Mouse (Mus musculus) urinary bladder, adult 18-20 months (tissue): Measurements from ENCODE around the gene Olfr237-ps1.
"Not testable (repeated sequence)": the region's sequence is repeated elsewhere in the genome, so short reads cannot be mapped to it uniquely, and the experiment has no call there.

Experiments used
- DNase-seq, 2 experiments: peaks; one replicate each; pipeline ENCODE4 v3.0.0; 2022; ENCODE audit warnings: low spot score in 2 of 2, mixed read lengths in 2 of 2

Gene Olfr237-ps1

DNA sequence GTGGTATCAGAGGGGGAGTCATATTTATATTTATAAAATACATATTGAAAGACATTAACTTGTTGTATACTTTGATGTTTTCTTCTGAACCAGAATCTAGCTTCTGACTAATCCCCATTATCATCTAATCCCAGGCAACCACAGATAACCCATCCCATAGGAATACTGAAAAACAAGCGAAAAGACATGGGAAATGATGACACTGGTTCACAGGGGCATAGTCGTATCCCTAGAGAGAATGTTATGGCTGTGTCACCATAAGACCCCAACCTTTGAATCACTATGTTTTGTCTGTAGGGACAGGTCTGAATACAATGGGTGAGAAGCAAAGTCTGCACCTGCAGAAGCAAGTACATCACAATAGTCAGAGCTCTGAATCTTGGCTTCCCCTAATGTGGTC lies at the start of gene Olfr237-ps1:
Gene Olfr237-ps1 (plus strand): TSS at position 301 of the 400 bp plus-strand sequence.
- DNase-seq = not testable (repeated sequence)

DNA sequence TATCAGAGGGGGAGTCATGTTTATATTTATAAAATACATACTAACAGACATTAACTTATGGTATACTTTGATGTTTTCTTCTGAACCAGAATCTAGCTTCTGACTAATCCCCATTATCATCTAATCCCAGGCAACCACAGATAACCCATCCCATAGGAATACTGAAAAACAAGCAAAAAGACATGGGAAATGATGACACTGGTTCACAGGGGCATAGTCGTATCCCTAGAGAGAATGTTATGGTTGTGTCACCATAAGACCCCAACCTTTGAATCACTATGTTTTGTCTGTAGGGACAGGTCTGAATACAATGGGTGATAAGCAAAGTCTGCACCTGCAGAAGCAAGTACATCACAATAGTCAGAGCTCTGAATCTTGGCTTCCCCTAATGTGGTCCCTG lies 40.3 kb upstream of the Olfr237-ps1 start, which contains the start of gene Olfr441:
Gene Olfr441 (plus strand): TSS at position 301 of the 400 bp plus-strand sequence.
- not testable (repeated sequence) for DNase-seq

DNA sequence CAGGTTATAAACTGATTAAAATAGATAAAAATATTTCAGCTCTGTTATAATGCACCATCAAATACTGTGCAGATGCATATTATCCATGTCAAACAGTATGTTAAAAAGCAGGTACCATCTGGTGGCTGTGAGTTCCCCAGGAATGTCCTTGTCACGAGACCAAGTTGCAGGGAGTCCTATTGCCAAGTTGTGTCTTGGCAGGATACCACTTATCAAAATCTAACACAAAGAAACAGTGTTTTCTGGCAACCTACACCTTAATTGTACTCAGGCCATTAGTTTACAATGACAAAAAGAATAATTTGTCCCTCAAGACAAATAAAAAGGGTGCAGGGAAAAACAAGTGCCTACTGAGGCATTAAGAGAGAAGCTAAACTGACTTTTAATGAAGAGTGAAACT lies 13.1 kb downstream of the Olfr237-ps1 start:
- DNase-seq = no peak

DNA sequence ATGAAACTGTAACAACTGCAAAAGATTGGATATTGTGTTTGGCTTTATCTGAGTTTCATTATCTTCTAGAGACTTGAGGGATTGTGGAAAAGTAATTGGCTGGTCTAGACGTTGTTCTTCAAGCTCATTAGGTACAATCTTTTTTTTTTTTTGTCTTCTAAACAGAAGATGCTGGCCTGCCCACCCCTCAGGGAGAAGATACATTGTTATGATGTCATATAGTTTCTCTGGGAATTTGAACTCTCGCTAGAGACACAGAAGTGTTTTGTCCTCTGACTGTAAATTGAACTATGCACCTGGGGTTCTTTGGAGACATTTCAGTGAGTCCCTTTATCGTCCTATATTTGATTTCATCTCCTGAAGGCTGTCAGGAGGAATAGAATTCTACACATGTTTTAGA lies 16.6 kb downstream of the Olfr237-ps1 start, which contains the start of gene Olfr437:
Gene Olfr437 (plus strand): TSS at position 301 of the 400 bp plus-strand sequence.
- DNase-seq = no peak

DNA sequence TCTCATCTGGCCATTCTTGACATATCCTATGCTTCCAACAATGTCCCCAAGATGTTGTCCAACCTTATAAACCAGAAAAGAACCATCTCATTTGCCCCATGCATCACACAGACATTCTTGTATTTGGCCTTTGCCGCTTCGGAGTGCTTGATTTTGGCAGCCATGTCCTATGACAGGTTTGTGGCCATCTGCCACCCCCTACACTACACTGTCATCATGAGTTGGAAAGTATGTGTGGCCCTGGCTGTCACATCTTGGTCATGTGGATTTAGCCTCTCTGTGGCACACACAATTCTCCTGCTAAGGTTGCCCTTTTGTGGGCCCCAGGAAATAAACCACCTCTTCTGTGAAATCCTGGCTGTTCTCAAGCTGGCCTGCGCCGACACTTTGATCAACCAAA lies 20.9 kb downstream of the Olfr237-ps1 start:
- DNase-seq = no peak

DNA sequence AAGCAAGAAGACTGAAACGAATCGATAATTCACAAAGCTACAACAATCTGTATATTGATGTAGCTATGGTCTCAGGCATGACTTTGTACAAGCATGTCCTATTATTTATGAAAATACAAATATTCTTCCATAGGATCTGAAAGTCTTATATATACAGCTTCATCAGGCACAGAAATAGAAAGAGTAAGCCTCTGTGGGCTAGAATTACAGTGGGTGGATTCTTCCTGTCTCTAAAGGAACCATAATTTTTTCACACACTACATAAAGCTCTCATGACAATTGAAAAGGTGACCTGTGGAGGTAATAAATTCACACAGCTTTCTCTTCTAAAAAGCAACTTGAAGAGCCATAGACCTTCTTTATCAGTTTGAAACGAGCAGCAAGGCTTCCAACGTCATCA lies 25.5 kb downstream of the Olfr237-ps1 start, which contains the start of gene Olfr13:
Gene Olfr13 (plus strand): TSS at position 301 of the 400 bp plus-strand sequence.
- DNase-seq = no peak

DNA sequence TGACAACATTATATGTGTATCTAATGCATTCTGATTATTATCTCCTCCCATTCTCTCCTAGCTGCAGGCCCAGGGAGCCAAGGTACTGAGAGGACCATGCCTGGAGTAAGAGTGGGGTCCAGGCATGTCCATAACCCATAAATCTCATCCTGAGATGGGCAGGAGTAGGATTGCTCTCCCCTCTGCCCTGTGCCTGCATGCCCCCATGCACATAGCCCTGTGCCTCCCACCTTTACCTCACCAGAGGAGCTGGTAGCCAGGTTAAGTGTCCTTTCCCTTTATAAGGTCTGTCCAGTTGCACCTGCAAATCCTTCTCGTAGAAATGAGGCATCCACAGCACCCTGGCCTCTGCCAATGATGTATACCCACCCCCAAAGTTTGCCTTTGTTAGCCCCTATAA lies 31.8 kb downstream of the Olfr237-ps1 start:
- no peak for DNase-seq

DNA sequence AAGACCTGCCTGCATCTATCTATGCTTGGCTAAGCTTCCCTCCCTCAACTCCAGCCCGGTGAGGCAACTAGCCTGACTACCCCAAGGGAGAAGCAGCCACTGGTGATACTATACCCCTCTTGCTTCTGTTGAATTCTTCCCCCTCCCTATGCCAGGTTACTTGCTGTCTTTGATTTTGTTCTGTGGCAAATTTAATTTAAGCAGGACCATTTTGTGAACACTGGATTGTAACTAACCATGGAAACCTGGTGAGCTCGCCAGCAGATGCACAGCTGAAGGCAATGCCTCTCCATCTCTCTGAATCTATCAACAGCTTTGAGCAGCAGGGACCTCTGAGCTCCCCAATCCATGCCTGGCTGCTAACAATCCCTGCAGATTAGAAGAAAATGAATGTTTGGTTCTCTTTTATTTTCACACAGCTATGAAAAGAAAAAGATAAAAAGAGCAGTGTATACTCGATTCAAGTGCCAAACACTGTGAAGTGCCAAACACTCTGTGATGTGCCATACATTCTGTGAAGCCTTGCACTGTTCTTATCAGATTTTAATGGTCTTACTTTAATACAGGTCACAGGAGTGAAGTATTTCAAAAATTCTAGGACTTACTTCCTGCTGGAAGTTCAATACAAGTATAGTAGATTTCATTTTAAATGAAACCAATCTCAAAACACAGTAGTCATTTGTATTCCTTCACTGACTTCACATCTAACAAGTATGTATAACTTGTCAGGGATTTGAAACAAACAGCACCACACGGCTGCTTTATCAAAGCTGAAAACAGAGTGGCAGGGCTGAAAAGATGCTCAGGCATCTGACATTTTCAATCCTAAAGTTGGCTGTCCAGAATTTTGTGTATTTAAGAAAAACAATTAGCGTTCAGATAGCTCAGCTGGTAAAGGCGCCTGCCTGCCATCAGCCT lies 32.5 kb downstream of the Olfr237-ps1 start:
- no peak for DNase-seq

DNA sequence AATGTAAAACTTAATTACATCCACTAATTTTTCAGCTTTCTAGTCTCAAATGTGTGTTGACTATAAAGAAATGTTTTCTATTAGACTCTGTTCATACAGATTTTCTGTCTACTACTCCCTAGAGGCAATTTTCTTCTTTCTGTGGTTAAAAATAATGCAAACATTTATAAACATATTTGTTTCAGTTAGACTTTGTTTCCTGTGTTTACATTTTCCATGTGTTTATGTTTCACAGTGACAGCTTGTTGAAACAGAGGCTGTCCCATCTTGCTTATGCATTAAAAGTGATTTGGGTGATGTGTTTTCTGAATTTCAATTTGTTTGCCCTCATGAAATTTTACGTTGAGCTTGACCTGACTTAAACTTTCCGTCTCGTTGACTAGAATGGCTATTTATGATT lies 44.6 kb downstream of the Olfr237-ps1 start:
- DNase-seq = no peak

DNA sequence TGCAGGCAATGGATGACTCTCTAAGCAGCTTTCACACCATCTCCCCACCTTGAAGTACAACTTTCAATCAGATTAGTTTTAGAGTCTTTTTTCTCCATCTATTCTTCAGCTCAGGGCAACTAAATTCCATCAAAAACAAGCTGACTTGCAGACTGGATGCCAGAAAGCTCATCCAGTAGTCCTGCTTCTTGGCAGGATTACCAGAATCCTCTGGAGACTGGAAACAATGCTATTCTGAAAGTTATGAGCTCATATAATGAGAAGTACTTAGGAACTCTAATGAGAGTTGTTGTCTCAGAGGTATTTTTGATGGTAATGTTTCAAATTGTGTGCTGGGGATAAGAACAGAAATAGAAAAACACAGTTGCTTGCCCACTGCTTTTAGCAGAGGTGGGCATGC lies 50.4 kb downstream of the Olfr237-ps1 start, which contains the start of gene Olfr435:
Gene Olfr435 (plus strand): TSS at position 366 of the 400 bp plus-strand sequence.
- no peak for DNase-seq

DNA sequence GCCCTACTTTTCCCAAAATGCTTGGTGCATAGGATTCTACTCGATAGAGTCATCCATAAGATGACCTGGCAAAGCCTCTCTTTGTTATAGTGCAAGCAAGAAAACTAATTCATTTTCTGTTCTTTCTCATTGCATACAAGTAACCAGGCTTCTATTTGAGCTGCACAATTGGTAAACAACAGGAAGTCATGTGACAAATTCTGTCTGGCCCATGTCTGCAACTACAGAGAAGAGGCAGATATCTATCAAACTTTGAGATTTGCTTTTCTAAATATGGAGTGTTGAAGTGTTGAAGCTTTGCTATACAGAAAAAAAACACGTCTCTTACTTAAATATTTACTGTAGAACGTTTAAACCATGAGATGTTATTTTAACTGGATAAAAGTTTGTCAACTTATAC lies 51.7 kb downstream of the Olfr237-ps1 start:
- no peak for DNase-seq

DNA sequence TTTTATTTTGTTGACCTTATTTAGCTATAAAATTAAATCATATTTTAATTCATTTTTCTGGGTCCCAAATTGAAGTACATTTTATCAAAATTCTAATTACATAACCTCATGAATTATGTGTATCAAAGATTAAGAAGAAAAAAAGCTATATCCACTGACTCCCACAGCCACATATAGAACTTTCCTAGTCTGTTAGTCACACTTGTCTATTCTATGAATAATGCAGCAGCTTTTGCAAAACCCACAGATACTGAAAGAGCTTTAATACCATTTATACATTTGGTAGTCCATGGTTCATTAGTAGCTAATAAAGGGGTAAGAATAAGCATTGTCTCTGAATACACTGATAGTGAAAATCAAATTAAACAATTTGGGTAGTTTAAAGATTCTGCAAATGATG lies 56.4 kb downstream of the Olfr237-ps1 start:
- no peak for DNase-seq

DNA sequence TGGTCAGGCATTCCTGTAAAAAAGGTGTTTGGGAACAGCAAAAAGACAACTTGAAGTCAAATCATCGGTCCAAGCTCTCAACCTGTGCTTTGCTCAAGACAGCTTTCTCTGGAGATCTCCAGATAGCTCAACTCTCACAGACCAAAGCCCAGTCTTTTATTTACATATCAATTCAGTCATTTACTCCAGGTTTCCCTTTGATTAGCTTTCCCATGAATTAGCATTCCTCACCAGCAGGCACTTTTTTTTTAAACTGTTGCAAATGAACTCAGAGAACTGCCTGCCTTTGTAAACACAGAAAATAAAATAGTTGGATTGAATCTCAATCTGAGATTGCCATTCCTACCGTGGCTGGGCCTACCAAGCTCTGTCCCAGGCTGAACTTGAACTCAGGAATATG lies 59.0 kb downstream of the Olfr237-ps1 start:
- DNase-seq = no peak
